Mouse (Mus musculus) heart, postnatal 0 days (tissue): ENCODE measurements around the gene Cdk6. TPM values are rescaled to one million over a fixed set of nuclear protein-coding genes. Genes with fewer than 3 reads are reported as not detected.

Experiments used
- ATAC-seq: fragments of 200-750 bp; cut with Nextera tagmentation; 2 replicates; pipeline ENCODE4 v1.8.0; 2017; ENCODE audit warnings: low read depth, moderate number of reproducible peaks, moderate library complexity; ENCODE audit not compliant: insufficient read depth
- DNase-seq: peaks from one replicate; pipeline ENCODE4 v3.0.0-alpha.2; 2016; ENCODE audit warnings: low spot score
- H3K27ac ChIP-seq: fragments of 300-500 bp; sonication (generic); 2 replicates; pipeline ENCODE4 v1.5.1; 2014; ENCODE audit warnings: low read depth, mild to moderate bottlenecking
- H3K27me3 ChIP-seq: fragments of 300-500 bp; sonication (generic); 2 replicates; pipeline ENCODE4 v1.6.1; 2014; ENCODE audit warnings: low read length, mixed read lengths; ENCODE audit not compliant: control insufficient read depth, insufficient read depth
- H3K36me3 ChIP-seq: fragments of 300-500 bp; sonication (generic); replicated peaks from 2 replicates; pipeline ENCODE4 v1.6.1; 2014; ENCODE audit warnings: low read length, mixed read lengths; ENCODE audit not compliant: control insufficient read depth, insufficient read depth
- H3K4me1 ChIP-seq: fragments of 300-500 bp; sonication (generic); 2 replicates; pipeline ENCODE4 v1.6.1; 2014; ENCODE audit warnings: antibody characterized with exemption; ENCODE audit not compliant: control insufficient read depth, insufficient read depth
- H3K4me2 ChIP-seq: fragments of 300-500 bp; sonication (generic); 2 replicates; pipeline ENCODE4 v1.6.1; 2014; ENCODE audit warnings: low read depth, mild to moderate bottlenecking, low read length, moderate library complexity
- H3K4me3 ChIP-seq: fragments of 300-500 bp; sonication (generic); 2 replicates; pipeline ENCODE4 v1.5.1; 2014; ENCODE audit warnings: low read depth, low read length
- H3K9ac ChIP-seq: fragments of 300-500 bp; sonication (generic); replicated peaks from 2 replicates; pipeline ENCODE4 v1.6.1; 2014; ENCODE audit warnings: low read depth, low read length, mixed read lengths
- H3K9me3 ChIP-seq: fragments of 300-500 bp; sonication (generic); replicated peaks from 2 replicates; pipeline ENCODE4 v1.6.1; 2016; ENCODE audit warnings: low read length; ENCODE audit not compliant: control insufficient read depth
- CTCF ChIP-seq: IDR thresholded peaks from 2 replicates; pipeline ENCODE4 v1.5.1; 2016; ENCODE audit warnings: antibody characterized with exemption, control low read depth, low read depth
- EP300 ChIP-seq: IDR thresholded peaks from 2 replicates; pipeline ENCODE4 v1.6.1; 2016; ENCODE audit warnings: antibody characterized with exemption, low read depth
- WGBS: fragments of 180-500 bp; shearing (Covaris S2); extraction: QIAGEN DNeasy Blood & Tissue Kit; methylation state at CpG from one replicate; pipeline ENCODE4 v1.1.7; 2014; 5-methylcytosine and 5-hydroxymethylcytosine counted together
- polyA plus RNA-seq: library from polyadenylated mRNA; unstranded; fragments of >200 nt; fragmentation: Nextera tagmentation; extraction: Ambion mirVana; gene quantifications from 2 replicates; pipeline ENCODE4 v1.2.1, GENCODE M21; 2015
- total RNA-seq: library from RNA; depleted of rRNA; stranded (reverse); fragments of >200 nt; gene quantifications from 2 replicates; pipeline ENCODE4 v1.2.3, GENCODE M21; 2014; ENCODE audit warnings: low replicate concordance

The Cdk6 gene
- total and polyA plus RNA-seq, 2 experiments from 2014 or later: 19.2 to 43.0 TPM

GRCm38 (mm10) chr5:3479016-3479795, 137.9 kb downstream of the Cdk6 start:
- H3K4me3 ChIP-seq: no peak overlapping the region
- H3K27ac ChIP-seq: no peak overlapping the region
- H3K4me1 ChIP-seq: no peaks in the 10 kb centered on the region
- 0 out of 2 replicates have a peak, but pooled peaks cover 3% of the 10 kb centered on the region for H3K36me3 ChIP-seq
- DNase-seq (no peak), ATAC-seq (no peak)
- TF ChIP-seq EP300: no peak
- no peak for TF ChIP-seq CTCF
- H3K9me3 ChIP-seq: no peaks in the 10 kb centered on the region
- no peaks in the 10 kb centered on the region for H3K27me3 ChIP-seq
- H3K4me2 ChIP-seq: no peak overlapping the region
- no peak overlapping the region for H3K9ac ChIP-seq
- WGBS: 85% methylated on average over 7 of the region's 7 CpGs

GRCm38 (mm10) chr5:3480637-3481395, 139.5 kb downstream of the Cdk6 start:
- Histone ChIP-seq H3K27me3 (no peaks in the 10 kb centered on the region), H3K4me1 (no peaks in the 10 kb centered on the region), H3K36me3 (0 out of 2 replicates have a peak, but pooled peaks cover 3% of the 10 kb centered on the region), H3K9ac (no peak overlapping the region), H3K4me2 (no peak overlapping the region), H3K9me3 (no peaks in the 10 kb centered on the region), H3K4me3 (no peak overlapping the region), H3K27ac (no peak overlapping the region)
- ATAC-seq: no peak
- no peak for DNase-seq
- TF ChIP-seq CTCF (no peak), EP300 (no peak)
- WGBS: 93% methylated on average over 9 of the region's 9 CpGs

GRCm38 (mm10) chr5:3482474-3482873, 141.2 kb downstream of the Cdk6 start:
- TF ChIP-seq CTCF (no peak), EP300 (no peak)
- no peak overlapping the region for H3K4me2 ChIP-seq
- ATAC-seq (no peak), DNase-seq (no peak)
- 87% methylated on average over 7 of the region's 7 CpGs for WGBS
- H3K9ac ChIP-seq: no peak overlapping the region
- no peaks in the 10 kb centered on the region for H3K36me3 ChIP-seq
- H3K4me3 ChIP-seq: no peak overlapping the region
- no peaks in the 10 kb centered on the region for H3K27me3 ChIP-seq
- H3K27ac ChIP-seq: no peak overlapping the region
- no peaks in the 10 kb centered on the region for H3K9me3 ChIP-seq
- no peaks in the 10 kb centered on the region for H3K4me1 ChIP-seq

GRCm38 (mm10) chr5:3483054-3483722, 141.9 kb downstream of the Cdk6 start:
- H3K4me3 ChIP-seq: no peak overlapping the region
- no peak overlapping the region for H3K4me2 ChIP-seq
- H3K4me1 ChIP-seq: peaks cover 2% of the 10 kb centered on the region; the same call in 1 of the 2 replicates
- H3K36me3 ChIP-seq: no peaks in the 10 kb centered on the region
- H3K9me3 ChIP-seq: no peaks in the 10 kb centered on the region
- ATAC-seq (no peak), DNase-seq (no peak)
- no peak overlapping the region for H3K9ac ChIP-seq
- 85% methylated on average over 5 of the region's 5 CpGs for WGBS
- no peak overlapping the region for H3K27ac ChIP-seq
- no peak for TF ChIP-seq EP300
- TF ChIP-seq CTCF: no peak
- H3K27me3 ChIP-seq: no peaks in the 10 kb centered on the region

GRCm38 (mm10) chr5:3486579-3487282, 145.4 kb downstream of the Cdk6 start:
- Histone ChIP-seq H3K9ac (no peak overlapping the region), H3K4me2 (no peak overlapping the region), H3K27me3 (no peaks in the 10 kb centered on the region), H3K4me1 (peaks cover 13% of the 10 kb centered on the region), H3K4me3 (no peak overlapping the region), H3K27ac (no peak overlapping the region), H3K36me3 (no peaks in the 10 kb centered on the region), H3K9me3 (no peaks in the 10 kb centered on the region)
- TF ChIP-seq CTCF (no peak), EP300 (no peak)
- 63% methylated on average over 7 of the region's 7 CpGs for WGBS
- no peak for DNase-seq
- ATAC-seq: no peak
